Mouse (Mus musculus) midbrain, embryonic 14.5 days (tissue): Measurements from ENCODE around the gene Thsd7a. TPM values are rescaled to one million over a fixed set of nuclear protein-coding genes. Genes with fewer than 3 reads are reported as not detected.

Experiments
- ATAC-seq: fragments of 200-750 bp; cut with Nextera tagmentation; 2 replicates; pipeline ENCODE4 v1.8.0; 2017; ENCODE audit warnings: moderate number of reproducible peaks, moderate library complexity; ENCODE audit not compliant: low FRiP score, low TSS enrichment
- DNase-seq: peaks from one replicate; pipeline ENCODE4 v3.0.0-alpha.2; 2015
- H3K27ac ChIP-seq: fragments of 300-500 bp; sonication (generic); replicated peaks from 2 replicates; pipeline ENCODE4 v1.5.1; 2014; ENCODE audit warnings: mild to moderate bottlenecking, low read depth, low read length, moderate library complexity
- H3K27me3 ChIP-seq: fragments of 300-500 bp; sonication (generic); 2 replicates; pipeline ENCODE4 v1.6.1; 2014; ENCODE audit warnings: low read length, control low read depth, mixed read lengths; ENCODE audit not compliant: control insufficient read depth, insufficient read depth
- H3K36me3 ChIP-seq: fragments of 300-500 bp; sonication (generic); 2 replicates; pipeline ENCODE4 v1.6.1; 2014; ENCODE audit warnings: low read length, control low read depth; ENCODE audit not compliant: control insufficient read depth, insufficient read depth
- H3K4me1 ChIP-seq: fragments of 300-500 bp; sonication (generic); 2 replicates; pipeline ENCODE4 v1.6.1; 2014; ENCODE audit warnings: mild to moderate bottlenecking, antibody characterized with exemption, low read length, control low read depth; ENCODE audit not compliant: control insufficient read depth, insufficient read depth
- H3K4me2 ChIP-seq: fragments of 300-500 bp; sonication (generic); 2 replicates; pipeline ENCODE4 v1.6.1; 2014; ENCODE audit warnings: mild to moderate bottlenecking, low read length, moderate library complexity
- H3K4me3 ChIP-seq: fragments of 300-500 bp; sonication (generic); replicated peaks from 2 replicates; pipeline ENCODE4 v1.5.1; 2014; ENCODE audit warnings: low read depth, low read length
- H3K9ac ChIP-seq: fragments of 300-500 bp; sonication (generic); replicated peaks from 2 replicates; pipeline ENCODE4 v1.6.1; 2014; ENCODE audit warnings: mild to moderate bottlenecking, low read length, moderate library complexity
- H3K9me3 ChIP-seq: fragments of 300-500 bp; sonication (generic); 2 replicates; pipeline ENCODE4 v1.6.1; 2016; ENCODE audit warnings: low read length, control low read depth, mixed read lengths; ENCODE audit not compliant: control insufficient read depth
- WGBS: fragments of 180-500 bp; shearing (Covaris S2); extraction: QIAGEN DNeasy Blood & Tissue Kit; methylation state at CpG from one replicate; pipeline ENCODE4 v1.1.7; 2014; 5-methylcytosine and 5-hydroxymethylcytosine counted together
- polyA plus RNA-seq: library from polyadenylated mRNA; unstranded; fragments of >200 nt; fragmentation: Nextera tagmentation; extraction: Ambion mirVana; gene quantifications from 2 replicates; pipeline ENCODE4 v1.2.1, GENCODE M21; 2014

The Thsd7a gene
- polyA plus RNA-seq, 1 experiment from 2014 or later = 47.6 TPM

DNA sequence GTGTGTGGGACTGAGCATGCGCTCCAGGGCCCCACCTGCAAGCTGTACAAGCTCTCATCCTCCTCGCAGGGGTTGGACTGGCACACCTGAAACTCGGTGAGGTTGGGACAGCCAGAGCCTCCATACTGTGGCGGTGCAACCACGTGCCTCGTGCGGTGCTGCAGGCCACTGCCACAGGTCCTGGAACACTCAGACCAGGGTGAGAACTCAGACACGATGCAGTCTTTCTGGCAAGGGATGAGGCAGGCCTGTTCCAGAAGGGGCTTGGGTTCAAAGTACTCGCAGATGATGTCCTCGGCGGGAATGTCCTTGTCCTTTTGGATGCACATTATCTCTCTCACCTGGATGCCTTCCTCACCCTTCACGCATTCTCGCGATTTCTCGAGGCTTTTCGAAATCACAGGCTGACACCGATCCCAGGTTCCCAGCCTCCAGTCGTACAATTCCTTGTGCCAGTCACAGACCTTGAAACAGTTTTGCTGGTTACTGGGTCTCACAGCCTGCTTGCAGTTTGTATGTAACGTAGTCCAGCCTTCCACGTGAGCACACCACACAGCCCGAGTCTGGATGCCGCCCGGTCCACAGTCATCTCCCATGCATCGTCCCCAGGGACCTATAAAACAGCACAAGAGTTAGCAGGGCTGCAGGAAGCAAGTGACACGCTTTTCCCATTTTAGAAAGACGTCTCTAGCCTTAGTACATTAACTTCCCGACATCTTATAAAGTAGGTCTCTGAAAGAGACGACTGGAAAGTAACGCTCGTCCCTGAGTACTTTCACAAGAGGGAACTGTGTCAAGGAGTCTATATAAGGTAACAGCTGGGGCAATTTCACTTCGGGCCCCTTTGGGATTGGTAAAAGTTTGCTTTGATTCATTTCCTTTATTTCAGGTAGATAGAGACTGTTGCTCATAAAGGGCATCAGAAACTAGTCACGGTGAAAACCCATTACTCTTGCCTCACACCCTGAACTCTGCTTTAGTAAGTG is 193.8 kb downstream of the Thsd7a start:
- Histone ChIP-seq H3K4me3 (no peak overlapping the region), H3K9me3 (no peaks in the 10 kb centered on the region), H3K4me1 (0 out of 2 replicates have a peak, but pooled peaks cover 4% of the 10 kb centered on the region), H3K9ac (no peak overlapping the region), H3K27me3 (no peaks in the 10 kb centered on the region), H3K4me2 (no peak overlapping the region), H3K36me3 (peaks cover 7% of the 10 kb centered on the region), H3K27ac (no peak overlapping the region)
- 0 out of 2 replicates have a peak, but pooled peaks have one; percentile 17 for ATAC-seq
- 91% methylated on average over 32 of the region's 32 CpGs for WGBS
- DNase-seq = no peak

DNA sequence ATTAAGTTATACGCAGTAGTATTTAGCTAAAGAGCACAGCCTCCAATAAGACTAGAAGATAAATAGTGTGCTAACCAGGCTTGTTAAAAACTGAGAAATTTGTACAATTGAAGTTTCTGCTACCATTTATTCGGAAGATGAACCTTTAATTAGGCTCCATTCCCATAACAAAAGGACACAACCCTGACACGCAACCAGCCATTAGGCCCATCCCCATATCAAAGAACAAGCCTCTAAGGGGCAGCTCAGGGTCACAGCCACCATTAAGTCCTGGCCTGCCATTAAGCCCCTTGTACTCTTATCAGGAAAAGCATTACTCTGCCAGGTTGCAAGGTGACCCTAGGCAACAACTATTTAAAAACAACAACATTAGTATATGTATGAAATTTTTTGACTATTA is 198.0 kb downstream of the Thsd7a start:
- no peaks in the 10 kb centered on the region for H3K9me3 ChIP-seq
- no peaks in the 10 kb centered on the region for H3K27me3 ChIP-seq
- ATAC-seq = no peak
- DNase-seq = no peak
- no peak overlapping the region for H3K9ac ChIP-seq
- no peak overlapping the region for H3K4me2 ChIP-seq
- 65% methylated on average over 3 of the region's 3 CpGs for WGBS
- H3K36me3 ChIP-seq = peaks cover 7% of the 10 kb centered on the region
- no peak overlapping the region for H3K4me3 ChIP-seq
- H3K27ac ChIP-seq = no peak overlapping the region
- H3K4me1 ChIP-seq = peaks cover 8% of the 10 kb centered on the region; the same call in 1 of the 2 replicates

DNA sequence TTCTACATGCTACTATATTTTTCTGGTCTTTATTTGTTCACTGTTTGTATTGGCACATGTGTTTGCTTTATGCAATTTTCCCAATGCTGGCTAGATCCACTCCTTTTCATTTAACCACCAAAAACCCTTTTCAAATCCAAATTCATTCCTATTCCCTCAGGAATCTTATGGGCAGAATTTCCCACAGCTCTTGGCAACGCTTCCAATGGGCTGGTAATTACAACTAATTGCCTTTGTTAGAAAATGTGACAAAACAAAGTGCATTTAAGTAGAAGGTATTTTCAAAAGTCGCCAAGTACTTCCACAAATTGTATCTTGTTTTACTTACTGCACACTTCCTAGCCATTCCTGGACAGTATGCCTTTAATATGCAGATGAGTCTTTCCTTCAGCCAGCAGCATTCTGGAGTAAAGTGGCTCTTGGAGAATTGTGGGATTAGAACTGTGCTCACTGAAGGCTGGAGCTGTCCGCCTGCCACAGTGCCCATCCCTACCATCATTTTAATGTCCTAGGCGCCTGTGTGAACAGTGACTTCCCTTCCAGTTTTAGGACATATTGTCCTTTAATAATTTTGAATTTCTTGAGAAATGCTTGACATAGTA is 199.1 kb downstream of the Thsd7a start:
- Histone ChIP-seq H3K27ac (no peak overlapping the region), H3K4me1 (peaks cover 8% of the 10 kb centered on the region; the same call in 1 of the 2 replicates), H3K4me3 (no peak overlapping the region), H3K36me3 (peaks cover 6% of the 10 kb centered on the region), H3K27me3 (no peaks in the 10 kb centered on the region), H3K4me2 (no peak overlapping the region), H3K9ac (no peak overlapping the region), H3K9me3 (no peaks in the 10 kb centered on the region)
- ATAC-seq (no peak), DNase-seq (peak; percentile 44)
- WGBS = 37% methylated on average over 4 of the region's 4 CpGs

DNA sequence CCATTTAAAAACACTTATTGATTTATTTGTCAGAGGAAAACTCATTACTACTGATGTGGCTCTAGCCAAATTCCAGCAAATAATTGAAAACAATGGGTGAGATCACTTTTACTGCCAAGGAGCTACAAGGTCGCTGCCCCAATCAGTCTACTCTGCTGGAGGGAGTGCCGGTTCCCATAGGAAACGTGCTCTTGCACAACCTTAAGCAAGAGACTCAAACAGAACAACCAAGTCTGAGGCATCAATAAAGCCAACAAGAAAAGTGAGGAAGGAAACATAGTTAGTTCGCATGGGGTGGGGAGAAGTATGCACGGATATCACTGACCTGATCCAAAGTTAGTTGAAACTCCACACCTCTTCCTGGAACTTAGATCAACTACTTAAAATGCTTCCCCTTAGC is 205.1 kb downstream of the Thsd7a start:
- Histone ChIP-seq H3K4me2 (no peak overlapping the region), H3K4me3 (no peak overlapping the region), H3K27me3 (no peaks in the 10 kb centered on the region), H3K9me3 (no peaks in the 10 kb centered on the region), H3K4me1 (no peaks in the 10 kb centered on the region), H3K9ac (no peak overlapping the region), H3K27ac (no peak overlapping the region), H3K36me3 (no peaks in the 10 kb centered on the region)
- WGBS = 61% methylated on average over 5 of the region's 5 CpGs
- no peak for ATAC-seq
- no peak for DNase-seq

DNA sequence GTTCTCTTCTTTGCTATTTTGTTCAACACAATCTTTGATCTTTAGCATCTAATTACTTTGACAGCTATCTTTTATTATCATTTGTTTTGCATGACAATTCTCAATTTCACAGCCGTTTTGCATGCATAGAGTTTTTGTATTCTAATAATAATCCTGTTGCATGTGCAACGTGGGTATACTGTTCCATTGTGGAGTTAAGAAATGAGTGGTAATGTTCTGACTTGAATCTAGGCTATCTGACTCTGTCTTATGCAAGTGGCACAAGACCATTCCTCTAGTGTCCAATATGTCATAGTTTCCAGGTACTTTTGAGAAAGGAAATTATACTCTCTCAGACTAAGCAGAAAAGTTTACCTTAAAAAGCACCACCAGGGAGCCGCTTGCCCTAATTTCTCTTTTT is 206.7 kb downstream of the Thsd7a start:
- H3K9ac ChIP-seq = no peak overlapping the region
- no peak overlapping the region for H3K4me3 ChIP-seq
- no peaks in the 10 kb centered on the region for H3K27me3 ChIP-seq
- 30% methylated on average over 3 of the region's 3 CpGs for WGBS
- no peak overlapping the region for H3K4me2 ChIP-seq
- ATAC-seq = no peak
- no peak overlapping the region for H3K27ac ChIP-seq
- no peak for DNase-seq
- no peaks in the 10 kb centered on the region for H3K9me3 ChIP-seq
- no peaks in the 10 kb centered on the region for H3K4me1 ChIP-seq
- H3K36me3 ChIP-seq = no peaks in the 10 kb centered on the region

DNA sequence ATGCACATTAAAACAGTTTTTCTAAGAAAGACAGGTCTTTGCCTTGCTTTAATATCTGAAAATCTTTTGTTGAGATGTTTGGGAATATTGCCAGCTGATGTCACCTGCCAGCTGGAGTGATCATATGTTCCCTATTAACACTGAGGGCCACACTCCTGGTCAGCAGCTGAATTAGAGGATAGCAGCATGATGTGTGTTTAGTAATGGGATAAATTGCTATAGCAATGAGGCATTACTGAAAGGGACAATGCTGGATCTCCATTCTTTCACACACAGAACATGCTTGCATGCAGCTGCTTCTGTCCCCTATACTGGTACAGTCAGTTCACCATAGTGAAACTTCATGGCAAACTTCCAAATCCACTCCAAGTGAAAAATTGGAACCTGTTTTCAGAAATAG is 230.1 kb downstream of the Thsd7a start:
- H3K4me1 ChIP-seq = peaks cover 7% of the 10 kb centered on the region
- H3K27ac ChIP-seq = no peak overlapping the region
- H3K36me3 ChIP-seq = no peaks in the 10 kb centered on the region
- peak; percentile 62 for DNase-seq
- H3K27me3 ChIP-seq = no peaks in the 10 kb centered on the region
- H3K9me3 ChIP-seq = no peaks in the 10 kb centered on the region
- ATAC-seq = peak; percentile 69
- H3K4me3 ChIP-seq = no peak overlapping the region
- H3K9ac ChIP-seq = no peak overlapping the region
- no peak overlapping the region for H3K4me2 ChIP-seq

DNA sequence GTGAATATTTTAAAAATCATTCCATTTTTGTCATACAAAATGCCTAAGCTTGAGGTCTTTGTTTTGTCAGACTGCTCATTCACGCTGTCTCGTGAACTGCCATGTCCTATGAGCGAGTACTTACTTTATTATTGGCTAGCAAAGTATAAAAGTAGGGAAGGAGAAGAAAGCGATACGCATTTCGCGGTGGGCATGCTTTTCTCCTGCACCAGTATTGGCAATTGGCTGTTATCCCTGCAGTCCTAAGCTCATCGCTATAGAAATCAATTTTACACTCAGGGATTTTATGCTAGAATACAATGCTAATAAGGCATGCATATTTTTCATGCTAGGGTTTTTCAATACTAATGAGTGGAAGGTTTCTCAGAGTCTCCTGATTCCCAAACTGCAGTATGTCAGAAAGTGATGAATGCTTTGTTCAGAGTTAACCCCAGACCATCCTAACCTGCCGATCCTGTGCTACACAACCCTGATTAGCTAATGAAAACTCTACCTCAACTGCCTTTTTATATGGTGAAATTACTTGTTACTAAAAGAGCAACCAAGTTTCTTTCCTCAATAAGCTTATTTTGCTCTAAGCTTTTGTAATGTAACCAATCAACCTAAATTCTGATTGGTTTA is 230.8 kb downstream of the Thsd7a start:
- no peaks in the 10 kb centered on the region for H3K27me3 ChIP-seq
- no peaks in the 10 kb centered on the region for H3K9me3 ChIP-seq
- ATAC-seq = peak; percentile 43; the same call in 1 of the 2 replicates
- no peak overlapping the region for H3K27ac ChIP-seq
- H3K4me2 ChIP-seq = peak overlapping the region; percentile 11
- H3K4me3 ChIP-seq = no peak overlapping the region
- 18% methylated on average over 9 of the region's 9 CpGs for WGBS
- DNase-seq = peak; percentile 35
- peaks cover 7% of the 10 kb centered on the region for H3K4me1 ChIP-seq
- H3K9ac ChIP-seq = no peak overlapping the region
- H3K36me3 ChIP-seq = no peaks in the 10 kb centered on the region

DNA sequence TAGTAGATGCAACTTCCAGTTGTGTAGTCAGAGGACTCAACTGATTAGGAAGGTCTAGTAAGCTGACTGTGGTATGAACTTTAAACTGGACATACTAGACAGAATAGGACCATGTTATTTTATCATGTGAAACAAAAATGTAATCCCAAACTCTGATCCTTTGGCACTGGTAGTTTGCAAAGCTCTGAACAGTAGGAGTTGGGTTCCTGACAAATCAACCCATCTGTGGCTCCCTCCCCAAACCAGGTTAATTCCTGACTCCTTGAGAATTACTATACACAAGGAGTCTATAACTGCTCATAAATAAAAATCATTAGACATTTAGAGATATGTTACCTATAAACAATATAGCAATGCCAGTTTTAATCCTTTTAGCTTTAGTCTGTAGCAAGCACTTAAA is 231.5 kb downstream of the Thsd7a start:
- DNase-seq = no peak
- no peak overlapping the region for H3K27ac ChIP-seq
- ATAC-seq = no peak
- no peaks in the 10 kb centered on the region for H3K9me3 ChIP-seq
- H3K27me3 ChIP-seq = no peaks in the 10 kb centered on the region
- H3K36me3 ChIP-seq = no peaks in the 10 kb centered on the region
- no peak overlapping the region for H3K9ac ChIP-seq
- no peak overlapping the region for H3K4me3 ChIP-seq
- no peak overlapping the region for H3K4me2 ChIP-seq
- H3K4me1 ChIP-seq = peaks cover 7% of the 10 kb centered on the region
